Mouse (Mus musculus): ENCODE data around the gene Cryga.

Gene Cryga

GRCm38 (mm10) chr1:65103273-65103672 lies at the start of gene Cryga:
TSS of gene Cryga (minus strand) at chr1:65103373.
- DNase-seq (ENCODE audit: low spot score in 2 of 2): no peak

- no peak for DNase-seq (ENCODE audit: low spot score in 2 of 2)
These were observed 44.8 kb upstream of the Cryga start for GRCm38 (mm10) chr1:65147971-65148370.

GRCm38 (mm10) chr1:65147326-65147725 lies 44.2 kb upstream of the Cryga start:
- no peak for DNase-seq (ENCODE audit: low spot score in 2 of 2)

GRCm38 (mm10) chr1:65146601-65147000 lies 43.4 kb upstream of the Cryga start:
- no peak for DNase-seq (ENCODE audit: low spot score in 2 of 2)

DNA sequence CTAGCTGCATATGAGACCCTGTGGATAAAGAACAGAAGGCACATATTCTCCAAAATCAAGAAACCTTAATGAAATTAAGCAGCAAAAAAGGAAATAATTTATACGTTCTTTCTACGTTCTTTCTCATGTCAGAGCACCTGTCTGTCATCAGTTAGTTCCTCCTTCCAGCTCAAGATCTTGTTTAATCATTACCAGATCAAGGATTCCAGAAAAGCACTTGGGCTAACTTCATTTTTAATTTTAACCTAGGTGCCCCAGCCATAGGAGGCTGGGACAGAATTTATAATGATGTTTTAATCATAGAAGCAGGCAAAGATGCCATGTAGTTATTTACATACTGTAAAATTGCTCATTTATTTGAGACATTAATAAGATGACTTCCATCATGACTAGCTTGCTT lies 41.6 kb upstream of the Cryga start:
- DNase-seq (ENCODE audit: low spot score in 2 of 2): no peak

DNA sequence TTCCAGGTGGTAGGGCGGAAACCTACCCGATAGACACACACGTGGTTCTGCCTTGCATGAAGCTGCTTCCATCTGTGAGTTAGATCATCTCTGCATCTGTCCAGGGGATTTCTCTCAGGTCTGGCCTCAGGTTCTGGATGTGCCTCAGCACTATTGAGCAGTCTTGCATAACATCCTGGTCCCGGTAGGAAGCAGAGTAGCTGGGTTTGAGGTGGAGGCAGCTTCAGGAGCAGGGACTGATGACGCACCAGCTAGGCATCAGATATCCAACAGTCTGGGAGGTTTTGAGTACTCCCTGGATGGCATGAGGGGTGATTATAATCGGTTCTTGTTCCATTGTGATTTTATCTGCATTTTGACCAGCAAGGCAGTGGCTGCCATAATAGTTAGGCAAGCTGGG lies 34.4 kb upstream of the Cryga start:
- DNase-seq (ENCODE audit: low spot score in 2 of 2): no peak

- DNase-seq (ENCODE audit: low spot score in 2 of 2): no peak
These were observed 29.7 kb upstream of the Cryga start for GRCm38 (mm10) chr1:65132833-65133232.

DNA sequence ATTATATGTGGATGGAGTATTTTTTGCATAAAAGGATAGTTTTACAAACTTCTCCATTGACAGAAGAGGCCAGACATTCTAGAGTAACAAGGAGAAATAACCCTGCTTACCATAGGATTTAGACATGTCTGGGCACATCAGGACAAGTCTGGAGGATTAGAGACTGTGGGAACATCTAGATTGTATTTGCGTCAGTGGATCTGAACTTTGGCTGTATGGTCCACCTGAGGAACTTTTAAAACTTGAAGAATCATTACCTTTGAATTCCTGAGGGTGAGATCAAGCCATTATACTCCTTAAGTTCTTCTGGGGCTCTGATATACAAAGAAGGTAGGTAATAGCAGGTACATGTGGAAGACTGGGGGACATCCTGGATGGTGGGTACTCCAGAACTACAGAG lies 28.5 kb upstream of the Cryga start:
- no peak for DNase-seq (ENCODE audit: low spot score in 2 of 2)

DNA sequence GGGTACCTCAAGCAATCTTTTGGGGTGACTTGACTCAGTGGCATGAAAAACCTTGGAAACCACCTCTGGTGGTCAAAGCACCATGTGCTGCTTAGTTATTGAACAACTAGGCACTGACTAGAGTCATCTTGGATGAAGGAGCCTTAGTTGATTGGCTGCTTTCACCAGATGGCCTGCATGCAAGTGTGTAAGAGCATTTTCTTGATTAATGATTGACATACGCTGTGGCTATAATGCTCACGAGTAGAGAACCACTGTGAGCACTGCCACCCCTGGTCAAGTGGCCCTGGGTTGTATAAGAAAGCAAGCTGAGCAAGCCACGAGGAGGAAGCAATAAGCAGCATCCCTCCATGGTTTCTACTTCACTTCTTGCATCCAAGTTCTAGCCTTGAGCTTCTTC lies 27.1 kb upstream of the Cryga start:
- no peak for DNase-seq (ENCODE audit: low spot score in 2 of 2)

GRCm38 (mm10) chr1:65129634-65130180 lies 26.5 kb upstream of the Cryga start:
- no peak for DNase-seq (ENCODE audit: low spot score in 2 of 2)

GRCm38 (mm10) chr1:65122574-65123372 lies 19.6 kb upstream of the Cryga start, which contains the start of gene D630023F18Rik:
TSS of gene D630023F18Rik (minus strand) at chr1:65123214.
- no peak for DNase-seq (ENCODE audit: low spot score in 2 of 2)

DNA sequence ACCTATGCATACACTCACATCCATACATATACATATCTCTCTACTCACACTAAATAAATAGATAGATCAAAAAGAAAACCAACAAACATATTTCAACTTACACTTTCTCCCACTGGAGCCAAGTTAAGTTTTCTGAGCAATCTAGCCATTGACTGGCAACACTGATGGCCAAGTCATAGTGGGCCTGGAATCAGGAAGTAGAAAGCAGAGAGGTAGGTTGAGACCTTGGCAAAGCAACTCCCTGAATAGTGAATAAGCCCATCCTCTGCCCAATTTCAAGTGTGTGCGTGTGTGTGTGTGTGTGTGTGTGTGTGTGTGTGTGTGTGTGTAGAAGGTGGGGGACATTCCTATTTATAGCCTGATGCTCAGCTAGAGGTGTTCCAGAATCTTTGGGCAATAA lies 16.3 kb upstream of the Cryga start, which contains the start of gene Gm28845:
Gene Gm28845 (minus strand): TSS at position 121 of the 400 bp plus-strand sequence.
- DNase-seq (ENCODE audit: low spot score in 2 of 2): no peak

DNA sequence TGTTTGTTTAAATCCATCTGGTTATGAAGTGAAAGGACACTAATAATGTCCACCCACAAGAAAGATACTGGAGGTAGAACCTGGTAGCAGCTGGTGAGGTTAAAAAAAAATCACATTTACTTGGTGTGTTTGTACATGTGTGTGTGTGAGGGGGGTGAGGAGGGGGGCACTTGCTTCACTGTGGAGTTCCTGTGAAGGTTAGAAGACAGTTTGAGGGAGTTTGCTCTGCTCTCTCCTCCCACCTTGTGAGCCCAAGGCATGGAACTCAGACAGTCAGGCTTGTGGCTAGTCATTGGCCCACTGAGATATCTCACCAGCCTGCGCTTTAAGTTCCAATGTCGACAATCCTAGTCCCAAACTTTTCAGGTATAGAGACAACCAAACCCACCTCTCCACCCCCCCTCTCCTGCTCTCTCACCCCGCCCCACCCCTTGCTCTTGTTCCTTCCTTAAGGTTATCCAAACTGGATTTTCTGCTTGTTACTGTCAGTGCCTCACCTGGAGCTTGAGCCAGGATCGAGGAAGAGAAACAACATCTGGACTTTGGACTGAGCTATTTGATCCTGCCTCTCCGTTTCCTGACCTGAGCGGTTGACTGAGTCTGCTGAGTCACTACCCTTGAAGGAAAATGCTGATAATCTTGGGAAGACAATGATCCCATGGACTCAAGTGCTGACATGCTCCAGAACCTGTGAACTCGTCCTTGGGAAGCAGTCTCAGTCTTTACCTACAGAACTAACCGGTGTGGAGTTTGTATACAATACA lies 15.2 kb upstream of the Cryga start:
- DNase-seq (ENCODE audit: low spot score in 2 of 2): no peak

DNA sequence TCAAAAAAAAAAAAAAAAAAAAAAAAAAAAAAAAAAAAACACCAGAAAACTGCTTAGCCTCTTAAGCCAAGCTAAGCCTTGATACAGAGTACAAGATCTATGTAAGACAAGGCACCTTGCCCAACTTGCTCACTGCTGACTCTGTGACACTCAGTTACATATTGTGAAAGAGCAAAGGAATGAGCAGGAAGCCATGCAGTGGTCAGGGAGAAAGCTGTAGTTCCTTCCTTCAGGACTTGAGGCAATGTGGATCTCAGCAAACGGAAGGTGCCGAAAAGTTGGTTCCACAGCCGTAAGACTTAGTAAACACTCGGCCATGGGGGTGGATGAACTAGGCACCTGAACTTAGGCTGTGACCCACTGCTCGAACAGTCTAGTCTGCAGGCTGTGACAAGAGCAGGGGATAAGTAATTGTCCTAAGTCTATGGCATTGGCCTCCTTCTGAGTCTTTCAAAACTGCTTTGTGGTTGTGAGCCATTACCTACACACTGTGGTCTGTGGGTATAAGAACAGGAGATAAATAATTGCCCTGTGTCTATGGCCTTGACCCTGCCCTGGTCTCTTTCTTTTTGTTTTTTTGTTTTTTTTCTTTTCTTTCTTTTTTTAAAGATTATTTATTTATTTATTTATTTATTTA lies 10.5 kb upstream of the Cryga start:
- DNase-seq (ENCODE audit: low spot score in 2 of 2): no peak

DNA sequence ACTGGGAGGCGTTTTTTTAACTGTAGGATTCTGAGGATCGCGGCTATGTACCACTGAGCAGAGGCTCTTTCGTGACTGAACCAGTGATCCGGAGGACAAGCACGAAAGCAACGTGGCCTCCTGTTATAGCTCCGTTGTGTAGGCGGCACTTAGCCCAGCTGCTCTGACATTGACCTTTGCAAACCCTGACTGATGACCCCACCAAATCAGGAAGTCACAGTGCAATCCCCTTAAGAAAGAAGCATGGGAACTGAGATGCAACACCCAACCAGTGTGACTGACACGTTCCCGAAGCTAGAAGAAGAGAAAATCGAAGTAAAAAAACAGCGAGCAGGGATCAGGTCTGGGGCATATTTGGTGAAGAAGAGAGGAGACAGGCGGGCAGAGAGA lies 9.6 kb upstream of the Cryga start:
- DNase-seq (ENCODE audit: low spot score in 2 of 2): no peak

- peak; percentile 20 to 26 for DNase-seq (ENCODE audit: low spot score in 2 of 2)
These were observed 9.0 kb upstream of the Cryga start for GRCm38 (mm10) chr1:65112031-65112806.

GRCm38 (mm10) chr1:65109756-65110435 lies 6.7 kb upstream of the Cryga start:
- DNase-seq (ENCODE audit: low spot score in 2 of 2): no peak

- no peak for DNase-seq (ENCODE audit: low spot score in 2 of 2)
These were observed 6.0 kb upstream of the Cryga start for GRCm38 (mm10) chr1:65109196-65109595.

GRCm38 (mm10) chr1:65107654-65108279 lies 4.6 kb upstream of the Cryga start:
- DNase-seq (ENCODE audit: low spot score in 2 of 2): no peak

DNA sequence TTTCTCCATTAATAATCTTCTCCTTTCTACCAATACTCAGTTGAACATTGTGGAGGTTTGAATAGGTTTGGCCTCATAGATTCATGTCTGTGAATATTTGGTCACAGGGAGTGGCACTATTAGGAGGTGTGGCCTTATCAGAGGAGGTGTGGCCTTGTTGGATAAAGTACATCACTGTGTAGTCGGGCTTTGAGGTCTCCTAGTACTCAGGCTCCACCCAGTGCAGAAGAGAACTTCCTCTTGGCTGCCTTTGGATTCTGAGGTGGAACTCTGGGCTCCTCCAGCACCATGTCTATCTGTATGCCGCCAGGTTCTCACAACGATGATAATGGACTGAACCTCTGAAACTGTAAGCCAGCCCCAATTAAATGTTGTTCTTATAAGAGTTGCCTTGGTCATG lies 6.2 kb downstream of the Cryga start:
- DNase-seq (ENCODE audit: low spot score in 2 of 2): no peak
